Mouse (Mus musculus): ENCODE measurements at regions not wholly inside any gene's neighbourhood (a gene's known extent, or its start where the extent isn't known, plus 50 kb on each side); places are given as distances from the start of the nearest gene placed in this dataset.

GRCm38 (mm10) chr13:51963966-51964365 is 117.5 kb downstream of the Gadd45g start:
- H3K4me3 ChIP-seq, result no peak overlapping the region
- no peaks in the 10 kb centered on the region for H3K36me3 ChIP-seq (replicated peaks)
- WGBS, result 76% methylated on average over 6 of the region's 6 CpGs
- DNase-seq (ENCODE audit: low spot score), result no peak
- no peaks in the 10 kb centered on the region for H3K9me3 ChIP-seq
- H3K4me1 ChIP-seq, result peaks cover 37% of the 10 kb centered on the region
- no peaks in the 10 kb centered on the region for H3K27me3 ChIP-seq (replicated peaks; ENCODE audit: low read depth, poor library complexity, severe bottlenecking)
- peak overlapping the region; percentile 62 for H3K27ac ChIP-seq (replicated peaks)

- Histone ChIP-seq H3K4me3 (no peak overlapping the region), H3K27ac (replicated peaks) (peak overlapping the region; percentile 68), H3K9me3 (no peaks in the 10 kb centered on the region), H3K4me1 (peaks cover 40% of the 10 kb centered on the region), H3K36me3 (replicated peaks) (no peaks in the 10 kb centered on the region), H3K27me3 (replicated peaks; ENCODE audit: low read depth, poor library complexity, severe bottlenecking) (no peaks in the 10 kb centered on the region)
- DNase-seq (ENCODE audit: low spot score), result peak; percentile 37
- 49% methylated on average over 6 of the region's 6 CpGs for WGBS
These were observed 117.9 kb downstream of the Gadd45g start for GRCm38 (mm10) chr13:51964416-51964815.

GRCm38 (mm10) chr13:51964921-51965320 is 118.4 kb downstream of the Gadd45g start:
- Histone ChIP-seq H3K4me3 (no peak overlapping the region), H3K4me1 (peaks cover 45% of the 10 kb centered on the region), H3K27ac (replicated peaks) (peak overlapping the region; percentile 68; the same call in 1 of the 2 replicates), H3K36me3 (replicated peaks) (no peaks in the 10 kb centered on the region), H3K9me3 (no peaks in the 10 kb centered on the region), H3K27me3 (replicated peaks; ENCODE audit: low read depth, poor library complexity, severe bottlenecking) (no peaks in the 10 kb centered on the region)
- DNase-seq (ENCODE audit: low spot score), result no peak
- 75% methylated on average over 2 of the region's 2 CpGs for WGBS

- H3K27me3 ChIP-seq (replicated peaks; ENCODE audit: low read depth, poor library complexity, severe bottlenecking), result no peaks in the 10 kb centered on the region
- H3K9me3 ChIP-seq, result no peaks in the 10 kb centered on the region
- no peak overlapping the region for H3K27ac ChIP-seq (replicated peaks)
- H3K4me3 ChIP-seq, result no peak overlapping the region
- no peaks in the 10 kb centered on the region for H3K36me3 ChIP-seq (replicated peaks)
- WGBS, result 84% methylated on average over 6 of the region's 6 CpGs
- H3K4me1 ChIP-seq, result peaks cover 38% of the 10 kb centered on the region
- no peak for DNase-seq (ENCODE audit: low spot score)
These were observed 121.6 kb downstream of the Gadd45g start for GRCm38 (mm10) chr13:51968103-51968502.

- no peaks in the 10 kb centered on the region for H3K9me3 ChIP-seq
- H3K36me3 ChIP-seq (replicated peaks), result no peaks in the 10 kb centered on the region
- DNase-seq (ENCODE audit: low spot score), result no peak
- WGBS, result 85% methylated on average over 9 of the region's 9 CpGs
- H3K4me1 ChIP-seq, result peaks cover 41% of the 10 kb centered on the region
- H3K27me3 ChIP-seq (replicated peaks; ENCODE audit: low read depth, poor library complexity, severe bottlenecking), result no peaks in the 10 kb centered on the region
- no peak overlapping the region for H3K27ac ChIP-seq (replicated peaks)
- no peak overlapping the region for H3K4me3 ChIP-seq
These were observed 122.3 kb downstream of the Gadd45g start for GRCm38 (mm10) chr13:51968796-51969195.

GRCm38 (mm10) chr13:51970051-51970450 is 123.6 kb downstream of the Gadd45g start:
- WGBS, result 86% methylated on average over 11 of the region's 11 CpGs
- H3K4me3 ChIP-seq, result no peak overlapping the region
- H3K27me3 ChIP-seq (replicated peaks; ENCODE audit: low read depth, poor library complexity, severe bottlenecking), result no peaks in the 10 kb centered on the region
- H3K27ac ChIP-seq (replicated peaks), result 0 out of 2 replicates have a peak overlapping the region, but pooled peaks have one; percentile 26
- H3K36me3 ChIP-seq (replicated peaks), result no peaks in the 10 kb centered on the region
- no peak for DNase-seq (ENCODE audit: low spot score)
- peaks cover 40% of the 10 kb centered on the region for H3K4me1 ChIP-seq
- H3K9me3 ChIP-seq, result no peaks in the 10 kb centered on the region

GRCm38 (mm10) chr13:51972656-51973310 is 126.3 kb downstream of the Gadd45g start:
- peak overlapping the region; percentile 54; the same call in 1 of the 2 replicates for H3K27ac ChIP-seq (replicated peaks)
- H3K4me1 ChIP-seq, result peaks cover 59% of the 10 kb centered on the region
- no peaks in the 10 kb centered on the region for H3K27me3 ChIP-seq (replicated peaks; ENCODE audit: low read depth, poor library complexity, severe bottlenecking)
- no peaks in the 10 kb centered on the region for H3K36me3 ChIP-seq (replicated peaks)
- WGBS, result 82% methylated on average over 12 of the region's 12 CpGs
- H3K4me3 ChIP-seq, result no peak overlapping the region
- H3K9me3 ChIP-seq, result peaks cover 5% of the 10 kb centered on the region; the same call in 1 of the 2 replicates
- DNase-seq (ENCODE audit: low spot score), result no peak

- no peaks in the 10 kb centered on the region for H3K36me3 ChIP-seq (replicated peaks)
- H3K4me3 ChIP-seq, result no peak overlapping the region
- peaks cover 59% of the 10 kb centered on the region for H3K4me1 ChIP-seq
- no peak for DNase-seq (ENCODE audit: low spot score)
- 78% methylated on average over 10 of the region's 10 CpGs for WGBS
- H3K27me3 ChIP-seq (replicated peaks; ENCODE audit: low read depth, poor library complexity, severe bottlenecking), result no peaks in the 10 kb centered on the region
- H3K9me3 ChIP-seq, result peaks cover 7% of the 10 kb centered on the region; the same call in 1 of the 2 replicates
- H3K27ac ChIP-seq (replicated peaks), result no peak overlapping the region
These were observed 127.0 kb downstream of the Gadd45g start for GRCm38 (mm10) chr13:51973461-51973860.

GRCm38 (mm10) chr13:51974101-51974500 is 127.6 kb downstream of the Gadd45g start:
- Histone ChIP-seq H3K4me3 (no peak overlapping the region), H3K4me1 (peaks cover 58% of the 10 kb centered on the region), H3K27ac (replicated peaks) (no peak overlapping the region), H3K9me3 (peaks cover 7% of the 10 kb centered on the region; the same call in 1 of the 2 replicates), H3K36me3 (replicated peaks) (no peaks in the 10 kb centered on the region), H3K27me3 (replicated peaks; ENCODE audit: low read depth, poor library complexity, severe bottlenecking) (no peaks in the 10 kb centered on the region)
- 90% methylated on average over 6 of the region's 6 CpGs for WGBS
- DNase-seq (ENCODE audit: low spot score), result no peak

GRCm38 (mm10) chr13:51975330-51975729 is 128.9 kb downstream of the Gadd45g start:
- Histone ChIP-seq H3K9me3 (peaks cover 7% of the 10 kb centered on the region; the same call in 1 of the 2 replicates), H3K27ac (replicated peaks) (peak overlapping the region; percentile 77), H3K4me1 (peaks cover 48% of the 10 kb centered on the region), H3K27me3 (replicated peaks; ENCODE audit: low read depth, poor library complexity, severe bottlenecking) (no peaks in the 10 kb centered on the region), H3K36me3 (replicated peaks) (no peaks in the 10 kb centered on the region), H3K4me3 (no peak overlapping the region)
- WGBS, result 69% methylated on average over 10 of the region's 10 CpGs
- DNase-seq (ENCODE audit: low spot score), result no peak

GRCm38 (mm10) chr13:51975801-51976601 is 129.5 kb downstream of the Gadd45g start:
- Histone ChIP-seq H3K9me3 (peaks cover 7% of the 10 kb centered on the region; the same call in 1 of the 2 replicates), H3K27me3 (replicated peaks; ENCODE audit: low read depth, poor library complexity, severe bottlenecking) (no peaks in the 10 kb centered on the region), H3K4me3 (no peak overlapping the region), H3K27ac (replicated peaks) (peak overlapping the region; percentile 77), H3K36me3 (replicated peaks) (no peaks in the 10 kb centered on the region), H3K4me1 (peaks cover 52% of the 10 kb centered on the region)
- peak; percentile 57 for DNase-seq (ENCODE audit: low spot score)
- 40% methylated on average over 7 of the region's 7 CpGs for WGBS

- Histone ChIP-seq H3K9me3 (peaks cover 7% of the 10 kb centered on the region; the same call in 1 of the 2 replicates), H3K4me3 (no peak overlapping the region), H3K36me3 (replicated peaks) (no peaks in the 10 kb centered on the region), H3K27ac (replicated peaks) (peak overlapping the region; percentile 77), H3K27me3 (replicated peaks; ENCODE audit: low read depth, poor library complexity, severe bottlenecking) (no peaks in the 10 kb centered on the region), H3K4me1 (peaks cover 52% of the 10 kb centered on the region)
- WGBS, result 79% methylated on average over 6 of the region's 6 CpGs
- no peak for DNase-seq (ENCODE audit: low spot score)
These were observed 130.2 kb downstream of the Gadd45g start for GRCm38 (mm10) chr13:51976620-51977214.
